Mouse (Mus musculus): Measurements from ENCODE around the gene Asb8. TPM values are rescaled to one million over a fixed set of nuclear protein-coding genes. Genes with fewer than 3 reads are reported as not detected.
A peak's percentile ranks its signal among the peaks of the same experiment; 100 is the strongest.

Gene Asb8
- polyA plus RNA-seq (2012; ENCODE audit: insufficient read depth, low replicate concordance), result 2.8 and 4.3 TPM in 2 replicates

DNA sequence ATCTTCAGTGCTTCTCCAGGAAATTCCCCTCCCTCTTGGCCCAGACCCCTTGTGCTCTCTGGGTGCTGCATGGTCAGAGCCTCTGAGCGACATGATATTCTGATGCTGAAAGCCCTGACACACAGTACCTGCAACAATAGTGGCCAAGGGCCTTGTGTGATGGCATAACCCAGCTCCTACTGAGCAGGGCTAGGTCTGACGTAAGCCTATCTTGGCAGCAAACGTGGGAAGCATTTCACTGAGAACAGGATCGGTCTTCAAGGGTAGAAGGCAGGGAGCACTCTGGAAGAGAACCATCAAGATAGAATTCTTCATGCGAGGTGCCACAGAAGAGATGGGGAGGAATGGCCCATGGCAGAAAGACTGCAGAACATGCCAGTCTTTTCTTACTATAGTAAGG is at the start of gene Asb8:
TSS of gene Asb8 (minus strand) at position 101 of the 400 bp plus-strand sequence.
- TF ChIP-seq GATA1 (IDR thresholded peaks at IDR 0.05; ENCODE audit: borderline replicate concordance, low read length) (no peak), FLI1 (IDR thresholded peaks at IDR 0.05; ENCODE audit: low read length) (no peak)
- no peaks in the 10 kb centered on the region for H3K9me3 ChIP-seq
- no peaks in the 10 kb centered on the region for H3K36me3 ChIP-seq (replicated peaks; ENCODE audit: low read length)
- H3K27me3 ChIP-seq (replicated peaks), result peaks cover 86% of the 10 kb centered on the region
- no peak within 1 kb of the TSS for H3K4me3 ChIP-seq (replicated peaks)
- H3K4me1 ChIP-seq, result peaks cover 22% of the 10 kb centered on the region

DNA sequence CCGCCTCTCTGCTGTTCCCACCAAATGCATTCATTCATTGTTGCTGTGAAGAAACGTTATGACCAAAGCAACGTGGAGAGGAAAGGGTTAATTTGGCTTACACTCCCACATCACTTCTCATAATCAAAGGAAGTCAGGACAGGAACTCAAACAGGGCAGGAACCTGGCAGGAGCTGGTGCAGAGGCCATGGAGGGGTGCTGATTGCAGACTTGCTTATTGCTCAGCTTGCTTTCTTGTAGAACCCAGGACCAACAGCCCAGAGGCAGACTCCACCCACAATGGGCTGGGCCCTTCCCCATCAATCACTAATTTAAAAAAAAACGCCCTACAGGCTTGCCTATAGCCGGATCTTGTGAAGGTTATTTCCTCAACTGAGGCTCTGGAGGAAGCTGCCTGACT is 48.7 kb upstream of the Asb8 start:
- Histone ChIP-seq H3K4me1 (peaks cover under 1% of the 10 kb centered on the region), H3K4me3 (replicated peaks) (no peak overlapping the region), H3K9me3 (no peaks in the 10 kb centered on the region), H3K27me3 (replicated peaks) (peaks cover 11% of the 10 kb centered on the region), H3K36me3 (replicated peaks; ENCODE audit: low read length) (no peaks in the 10 kb centered on the region)
- TF ChIP-seq FLI1 (IDR thresholded peaks at IDR 0.05; ENCODE audit: low read length), result no peak
- no peak for TF ChIP-seq GATA1 (IDR thresholded peaks at IDR 0.05; ENCODE audit: borderline replicate concordance, low read length)

DNA sequence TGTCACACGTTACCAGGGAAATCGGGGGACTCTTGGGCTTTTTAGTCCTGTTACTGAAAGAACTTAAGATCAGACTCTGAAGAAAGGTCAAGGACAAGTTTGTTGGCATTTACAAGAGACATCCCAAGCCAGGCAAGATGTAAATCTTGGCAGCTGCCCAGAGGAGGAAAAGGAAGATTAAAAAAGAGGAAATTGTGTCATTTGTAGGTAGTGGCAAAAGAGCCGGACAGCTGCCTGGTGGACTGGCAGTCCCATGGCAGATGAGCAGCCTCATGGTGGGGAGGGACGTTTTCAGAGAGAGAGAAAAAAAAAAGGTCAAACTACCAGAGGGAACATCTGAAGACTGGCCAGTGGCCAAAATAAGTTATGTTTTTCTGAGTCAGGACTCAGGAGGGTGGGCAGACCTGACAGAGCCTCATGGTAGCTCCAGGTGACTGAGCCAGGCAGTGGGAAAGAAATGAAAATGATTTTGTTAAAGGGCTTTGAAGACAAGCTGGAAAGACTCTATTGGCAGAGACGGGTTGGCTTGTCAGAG is 48.0 kb upstream of the Asb8 start:
- H3K36me3 ChIP-seq (replicated peaks; ENCODE audit: low read length), result no peaks in the 10 kb centered on the region
- H3K27me3 ChIP-seq (replicated peaks), result peaks cover 8% of the 10 kb centered on the region
- TF ChIP-seq GATA1 (IDR thresholded peaks at IDR 0.05; ENCODE audit: borderline replicate concordance, low read length) (no peak), FLI1 (IDR thresholded peaks at IDR 0.05; ENCODE audit: low read length) (no peak)
- H3K4me3 ChIP-seq (replicated peaks), result no peak overlapping the region
- H3K9me3 ChIP-seq, result no peaks in the 10 kb centered on the region
- no peaks in the 10 kb centered on the region for H3K4me1 ChIP-seq

DNA sequence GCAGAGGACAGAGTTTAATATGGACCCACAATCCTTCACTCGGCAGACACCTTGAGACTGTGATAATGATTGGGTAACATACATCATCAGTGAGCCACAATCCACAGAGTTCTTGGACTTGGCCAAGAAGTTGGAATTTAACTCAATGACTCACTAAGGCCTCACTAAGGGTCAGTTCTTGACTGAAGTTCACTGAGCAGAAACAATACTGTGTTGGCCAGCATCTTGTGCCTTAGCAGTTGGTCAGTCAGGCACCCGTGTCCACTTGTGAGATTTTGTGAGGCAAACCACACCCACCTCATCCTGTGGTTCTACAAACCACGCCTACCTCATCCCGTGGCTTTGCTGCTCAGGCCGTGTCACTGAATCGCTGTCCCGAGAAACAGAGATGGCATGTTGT is 44.3 kb upstream of the Asb8 start:
- Histone ChIP-seq H3K36me3 (replicated peaks; ENCODE audit: low read length) (no peaks in the 10 kb centered on the region), H3K27me3 (replicated peaks) (peaks cover 14% of the 10 kb centered on the region), H3K4me3 (replicated peaks) (no peak overlapping the region), H3K4me1 (no peaks in the 10 kb centered on the region), H3K9me3 (no peaks in the 10 kb centered on the region)
- TF ChIP-seq FLI1 (IDR thresholded peaks at IDR 0.05; ENCODE audit: low read length) (no peak), GATA1 (IDR thresholded peaks at IDR 0.05; ENCODE audit: borderline replicate concordance, low read length) (no peak)

DNA sequence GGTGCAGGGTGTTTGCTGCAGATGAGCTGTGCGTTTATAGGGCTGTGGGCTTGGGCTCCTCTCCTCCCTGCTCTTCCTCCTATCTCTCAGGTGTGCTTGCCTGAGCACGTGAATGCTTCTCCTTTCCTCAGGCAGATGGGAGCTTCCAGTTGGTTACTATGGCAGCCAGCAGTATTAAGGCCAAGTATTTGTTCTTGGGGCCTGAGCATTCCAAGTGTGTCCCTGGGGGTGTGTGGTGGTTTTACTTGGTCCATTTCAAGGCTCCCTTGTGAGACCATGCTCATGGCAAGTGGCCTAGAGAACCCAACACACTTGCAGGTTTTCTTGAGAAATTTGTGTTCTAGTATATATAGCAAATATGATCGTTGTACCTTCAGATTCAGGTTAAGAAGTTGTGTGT is 30.0 kb upstream of the Asb8 start, which contains the start of gene Olfr288:
TSS of gene Olfr288 (minus strand) at position 101 of the 400 bp plus-strand sequence.
- Histone ChIP-seq H3K4me3 (replicated peaks) (no peak within 1 kb of the TSS), H3K9me3 (peaks cover 9% of the 10 kb centered on the region), H3K36me3 (replicated peaks; ENCODE audit: low read length) (no peaks in the 10 kb centered on the region), H3K4me1 (no peaks in the 10 kb centered on the region), H3K27me3 (replicated peaks) (peaks cover 27% of the 10 kb centered on the region)
- TF ChIP-seq FLI1 (IDR thresholded peaks at IDR 0.05; ENCODE audit: low read length) (no peak), GATA1 (IDR thresholded peaks at IDR 0.05; ENCODE audit: borderline replicate concordance, low read length) (no peak)

DNA sequence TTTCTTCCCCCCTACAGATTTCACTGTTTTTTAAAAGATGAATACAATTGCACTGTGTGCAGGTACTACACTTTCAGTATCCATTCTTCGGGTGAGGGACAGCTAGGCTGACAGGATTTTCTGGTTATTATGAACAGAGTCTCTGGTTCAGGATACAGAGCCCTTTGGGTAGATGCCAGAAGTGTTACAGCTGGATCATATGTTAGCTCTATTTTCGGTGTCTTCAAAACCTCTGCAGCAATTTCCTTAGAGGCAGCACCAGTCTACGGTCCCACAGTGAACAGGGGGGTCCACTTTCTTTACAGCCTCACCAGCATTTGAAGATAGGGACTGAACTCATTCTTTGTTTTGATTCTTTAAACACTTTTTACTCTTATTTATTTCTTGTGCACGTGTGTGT is 19.0 kb upstream of the Asb8 start:
- Histone ChIP-seq H3K4me3 (replicated peaks) (no peak overlapping the region), H3K36me3 (replicated peaks; ENCODE audit: low read length) (no peaks in the 10 kb centered on the region), H3K9me3 (no peaks in the 10 kb centered on the region), H3K27me3 (replicated peaks) (peaks cover 50% of the 10 kb centered on the region), H3K4me1 (peaks cover 29% of the 10 kb centered on the region)
- TF ChIP-seq FLI1 (IDR thresholded peaks at IDR 0.05; ENCODE audit: low read length), result no peak
- TF ChIP-seq GATA1 (IDR thresholded peaks at IDR 0.05; ENCODE audit: borderline replicate concordance, low read length), result no peak

DNA sequence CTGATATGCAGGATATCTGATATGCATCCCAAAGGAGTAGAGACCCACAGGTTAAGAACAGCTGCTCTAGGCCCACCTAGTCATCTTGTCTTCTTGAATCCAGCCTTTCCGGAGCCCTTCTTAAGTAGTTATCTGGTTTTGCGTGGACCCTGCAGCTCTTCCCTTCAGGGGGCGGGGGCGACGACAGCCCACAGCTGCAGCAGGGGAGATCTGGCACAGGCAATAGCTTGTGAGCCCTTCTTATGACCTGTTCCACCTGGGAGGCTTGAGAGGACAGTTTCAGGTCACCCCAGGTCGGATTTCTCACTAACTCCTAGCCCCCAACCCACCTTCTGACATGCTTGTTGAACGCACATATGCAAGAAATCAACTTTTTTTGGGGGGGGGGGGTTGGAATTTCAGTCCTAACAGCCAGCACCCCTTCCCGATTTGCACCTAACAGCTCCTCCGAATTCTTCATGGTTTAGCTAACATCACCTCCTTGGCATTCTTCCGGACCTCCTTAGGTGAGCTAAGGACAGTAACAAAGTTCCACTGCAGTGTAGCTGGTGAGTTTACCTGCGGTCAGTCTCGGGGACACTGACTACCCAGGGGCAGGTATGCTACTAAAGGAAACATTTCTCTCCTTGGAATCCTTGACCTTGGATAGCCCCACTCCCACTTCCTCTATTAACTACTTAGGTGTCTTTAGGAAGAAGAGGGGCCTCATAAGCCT is 16.6 kb upstream of the Asb8 start:
- H3K4me3 ChIP-seq (replicated peaks), result peak overlapping the region; percentile 28
- no peak for TF ChIP-seq FLI1 (IDR thresholded peaks at IDR 0.05; ENCODE audit: low read length)
- no peak for TF ChIP-seq GATA1 (IDR thresholded peaks at IDR 0.05; ENCODE audit: borderline replicate concordance, low read length)
- H3K4me1 ChIP-seq, result peaks cover 29% of the 10 kb centered on the region
- no peaks in the 10 kb centered on the region for H3K36me3 ChIP-seq (replicated peaks; ENCODE audit: low read length)
- H3K9me3 ChIP-seq, result no peaks in the 10 kb centered on the region
- peaks cover 52% of the 10 kb centered on the region for H3K27me3 ChIP-seq (replicated peaks)

DNA sequence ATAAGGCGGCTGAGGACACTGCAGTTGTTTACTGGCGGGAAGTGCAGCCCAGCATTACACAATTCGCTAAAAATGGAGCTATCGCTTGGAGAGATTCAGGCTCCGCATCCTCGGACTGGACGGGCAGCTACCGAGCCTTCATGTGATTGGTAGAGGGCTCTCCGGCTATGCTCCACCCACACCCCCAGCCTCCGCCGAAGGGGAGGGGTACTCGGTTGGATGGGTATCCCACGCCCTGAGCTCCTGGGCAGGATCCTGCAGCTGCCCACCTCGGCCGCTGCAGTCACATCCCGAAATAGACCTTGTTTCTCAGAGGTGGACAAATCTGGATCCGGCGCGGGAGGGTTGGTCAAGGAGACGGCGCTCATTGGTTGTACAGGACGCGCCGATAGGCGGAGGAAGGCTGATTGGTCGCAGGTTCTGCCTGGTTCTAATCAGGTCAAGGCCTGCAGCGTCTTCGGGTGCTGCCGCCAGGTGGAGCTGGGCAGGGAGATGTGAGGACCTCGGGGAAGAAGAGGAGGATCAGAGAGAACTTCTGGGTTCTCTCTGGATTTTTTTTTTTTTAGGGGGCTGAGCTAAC is 15.8 kb upstream of the Asb8 start:
- Histone ChIP-seq H3K27me3 (replicated peaks) (peaks cover 55% of the 10 kb centered on the region), H3K9me3 (no peaks in the 10 kb centered on the region), H3K4me1 (peaks cover 29% of the 10 kb centered on the region), H3K4me3 (replicated peaks) (peak overlapping the region; percentile 90), H3K36me3 (replicated peaks; ENCODE audit: low read length) (no peaks in the 10 kb centered on the region)
- TF ChIP-seq GATA1 (IDR thresholded peaks at IDR 0.05; ENCODE audit: borderline replicate concordance, low read length) (no peak), FLI1 (IDR thresholded peaks at IDR 0.05; ENCODE audit: low read length) (no peak)

DNA sequence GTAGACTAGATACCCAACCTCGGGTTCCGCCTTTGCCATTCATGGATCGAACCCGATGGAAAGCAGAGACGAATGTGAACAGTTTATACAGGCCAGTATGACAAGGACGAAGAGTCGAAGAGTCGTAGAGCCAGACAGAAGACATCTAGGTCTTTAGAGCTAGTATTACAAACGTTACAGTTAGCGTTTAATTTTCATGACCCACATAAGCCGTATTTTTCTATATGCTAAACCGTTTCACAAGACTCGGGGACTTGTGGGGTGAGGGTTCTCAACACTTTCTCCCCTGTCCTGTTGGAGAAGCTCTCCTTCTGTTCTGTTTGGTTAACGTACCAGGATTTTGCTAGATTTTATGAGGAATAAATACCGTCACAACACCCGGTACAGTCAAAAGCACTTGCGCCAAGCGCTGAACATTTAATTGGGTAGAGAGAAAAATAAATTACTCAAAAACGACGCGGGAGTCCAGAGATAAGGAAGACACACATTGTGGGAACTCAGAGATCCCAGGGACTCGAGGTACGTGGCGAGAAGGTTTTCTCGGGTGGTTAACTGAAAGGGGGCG is 15.2 kb upstream of the Asb8 start:
- peaks cover 52% of the 10 kb centered on the region for H3K27me3 ChIP-seq (replicated peaks)
- no peaks in the 10 kb centered on the region for H3K36me3 ChIP-seq (replicated peaks; ENCODE audit: low read length)
- TF ChIP-seq FLI1 (IDR thresholded peaks at IDR 0.05; ENCODE audit: low read length), result no peak
- no peak for TF ChIP-seq GATA1 (IDR thresholded peaks at IDR 0.05; ENCODE audit: borderline replicate concordance, low read length)
- H3K4me3 ChIP-seq (replicated peaks), result peak overlapping the region; percentile 90
- no peaks in the 10 kb centered on the region for H3K9me3 ChIP-seq
- H3K4me1 ChIP-seq, result peaks cover 27% of the 10 kb centered on the region

DNA sequence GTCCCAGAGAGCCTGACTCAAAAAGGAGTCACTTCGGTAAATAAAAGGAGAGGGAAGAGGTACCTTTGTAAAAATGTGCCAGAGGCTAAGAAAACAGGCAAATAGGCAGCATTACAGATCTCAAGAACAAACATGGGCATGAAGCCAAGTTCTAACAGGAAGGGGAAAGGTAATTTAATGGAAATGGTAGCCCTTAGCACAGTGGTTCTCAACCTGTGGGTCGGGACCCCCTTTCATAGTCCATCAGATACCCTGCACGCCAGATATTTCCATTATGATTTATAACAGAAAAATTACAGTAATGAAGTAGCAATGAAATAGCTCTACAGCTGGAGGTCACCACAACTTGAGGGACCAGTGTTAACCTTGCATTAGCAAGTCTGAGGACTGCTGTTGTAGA is 11.9 kb upstream of the Asb8 start:
- peaks cover 51% of the 10 kb centered on the region for H3K27me3 ChIP-seq (replicated peaks)
- no peaks in the 10 kb centered on the region for H3K36me3 ChIP-seq (replicated peaks; ENCODE audit: low read length)
- H3K4me1 ChIP-seq, result peaks cover 20% of the 10 kb centered on the region
- H3K4me3 ChIP-seq (replicated peaks), result no peak overlapping the region
- no peak for TF ChIP-seq GATA1 (IDR thresholded peaks at IDR 0.05; ENCODE audit: borderline replicate concordance, low read length)
- no peak for TF ChIP-seq FLI1 (IDR thresholded peaks at IDR 0.05; ENCODE audit: low read length)
- no peaks in the 10 kb centered on the region for H3K9me3 ChIP-seq

All from megakaryocyte, embryonic 14.5 days (primary cell).